8 mouse cellular contexts compared by ENCODE assay signal in genomic region chrX:95658600-95659084, GRCm38 (mm10). TPM values are rescaled to one million over a fixed set of nuclear protein-coding genes. Genes with fewer than 3 reads are reported as not detected.
DNase-seq lines count a peak whose midpoint lies in the region; ATAC-seq and TF ChIP-seq lines count a peak whose summit lies in the region.

No protein-coding gene starts in this region.

- H3K36me3 ChIP-seq in kidney, embryonic 14.5 days (ENCODE audit: control insufficient read depth, insufficient read depth, low read length), result no peaks in the 10 kb centered on the region
- no peaks in the 10 kb centered on the region for H3K36me3 ChIP-seq in forebrain, embryonic 10.5 days (replicated peaks)
- H3K36me3 ChIP-seq in intestine, postnatal 0 days (ENCODE audit: control insufficient read depth, insufficient read depth), result no peaks in the 10 kb centered on the region
- no peaks in the 10 kb centered on the region for H3K36me3 ChIP-seq in midbrain, embryonic 10.5 days

- no peak for DNase-seq in kidney, adult 9 months
- peak; percentile 3 for DNase-seq in NIH3T3 (ENCODE audit: low read depth)
- peak; percentile 14 for DNase-seq in forebrain, embryonic 10.5 days (ENCODE audit: extremely low spot score, low spot score)
- peak; percentile 11 for DNase-seq in midbrain, embryonic 10.5 days (ENCODE audit: low spot score)
- no peak for DNase-seq in natural killer cell, adult 2 months (ENCODE audit: low spot score in 2 of 2)
- no peak for DNase-seq in yolk sac, embryonic 10.5 days (ENCODE audit: low spot score)

- 35% methylated on average over 12 of the region's 12 CpGs for WGBS in kidney, embryonic 14.5 days
- 20% methylated on average over 12 of the region's 12 CpGs for WGBS in forebrain, embryonic 10.5 days
- WGBS in intestine, postnatal 0 days, result 30% methylated on average over 12 of the region's 12 CpGs
- WGBS in midbrain, embryonic 10.5 days, result 21% methylated on average over 12 of the region's 12 CpGs

- H3K4me3 ChIP-seq in kidney, embryonic 14.5 days (ENCODE audit: low read length), result peak overlapping the region; percentile 39
- peak overlapping the region; percentile 54 for H3K4me3 ChIP-seq in forebrain, embryonic 10.5 days
- peak overlapping the region; percentile 47 for H3K4me3 ChIP-seq in intestine, postnatal 0 days (ENCODE audit: low read depth, low read length)
- peak overlapping the region; percentile 54 for H3K4me3 ChIP-seq in midbrain, embryonic 10.5 days

- no peaks in the 10 kb centered on the region for H3K27me3 ChIP-seq in kidney, embryonic 14.5 days (ENCODE audit: control insufficient read depth, insufficient read depth, low read length)
- H3K27me3 ChIP-seq in forebrain, embryonic 10.5 days (ENCODE audit: poor library complexity, severe bottlenecking), result peaks cover 5% of the 10 kb centered on the region; the same call in 1 of the 2 replicates
- no peaks in the 10 kb centered on the region for H3K27me3 ChIP-seq in intestine, postnatal 0 days (replicated peaks; ENCODE audit: control insufficient read depth, insufficient read depth, low read length)
- H3K27me3 ChIP-seq in midbrain, embryonic 10.5 days (ENCODE audit: low read depth, poor library complexity, severe bottlenecking), result no peaks in the 10 kb centered on the region

- no peaks in the 10 kb centered on the region for H3K4me1 ChIP-seq in kidney, embryonic 14.5 days (ENCODE audit: control insufficient read depth, insufficient read depth, low read length)
- no peaks in the 10 kb centered on the region for H3K4me1 ChIP-seq in forebrain, embryonic 10.5 days
- no peaks in the 10 kb centered on the region for H3K4me1 ChIP-seq in intestine, postnatal 0 days (replicated peaks; ENCODE audit: control insufficient read depth, insufficient read depth, low read length)
- peaks cover 3% of the 10 kb centered on the region; the same call in 1 of the 2 replicates for H3K4me1 ChIP-seq in midbrain, embryonic 10.5 days

- H3K27ac ChIP-seq in kidney, embryonic 14.5 days (ENCODE audit: low read depth, low read length), result no peak overlapping the region
- H3K27ac ChIP-seq in forebrain, embryonic 10.5 days, result peak overlapping the region; percentile 82
- H3K27ac ChIP-seq in intestine, postnatal 0 days (ENCODE audit: low read depth, low read length), result no peak overlapping the region
- peak overlapping the region; percentile 77 for H3K27ac ChIP-seq in midbrain, embryonic 10.5 days (replicated peaks)

- no peaks in the 10 kb centered on the region for H3K9me3 ChIP-seq in kidney, embryonic 14.5 days (ENCODE audit: control insufficient read depth, low read length)
- no peaks in the 10 kb centered on the region for H3K9me3 ChIP-seq in forebrain, embryonic 10.5 days
- no peaks in the 10 kb centered on the region for H3K9me3 ChIP-seq in intestine, postnatal 0 days (ENCODE audit: control insufficient read depth)
- no peaks in the 10 kb centered on the region for H3K9me3 ChIP-seq in midbrain, embryonic 10.5 days (replicated peaks)

- TF ChIP-seq CTCF in intestine, postnatal 0 days (IDR thresholded peaks at IDR 0.05; ENCODE audit: low read depth), result no peak

- peak overlapping the region; percentile 2; the same call in 1 of the 2 replicates for H3K9ac ChIP-seq in kidney, embryonic 14.5 days (ENCODE audit: low read depth, low read length)
- H3K9ac ChIP-seq in intestine, postnatal 0 days (ENCODE audit: low read depth, low read length), result 0 out of 2 replicates have a peak overlapping the region, but pooled peaks have one; percentile 17

- peak; percentile 78 for ATAC-seq in kidney, embryonic 14.5 days (ENCODE audit: low FRiP score, low TSS enrichment)
- no peak for ATAC-seq in intestine, postnatal 0 days

- H3K4me2 ChIP-seq in kidney, embryonic 14.5 days (replicated peaks; ENCODE audit: low read depth, low read length), result peak overlapping the region; percentile 35
- peak overlapping the region; percentile 60 for H3K4me2 ChIP-seq in intestine, postnatal 0 days (replicated peaks; ENCODE audit: low read depth)

RNA-seq across cellular contexts. Expression of gene Zc4h2, which starts 0.3 kb away (rescaled TPM):
- 26.1 and 26.4 TPM in 2 replicates for polyA plus RNA-seq in kidney, embryonic 14.5 days (2014; fragmentation: Nextera tagmentation; extraction: Ambion mirVana)
- polyA plus RNA-seq in forebrain, embryonic 10.5 days (2016; fragmentation: Nextera tagmentation; extraction: Ambion mirVana), result 29.5 and 30.9 TPM in 2 replicates
- 5.2 and 5.5 TPM in 2 replicates for polyA plus RNA-seq in intestine, postnatal 0 days (2015; fragmentation: Nextera tagmentation; extraction: Ambion mirVana)
- 33.6 and 42.8 TPM in 2 replicates for polyA plus RNA-seq in midbrain, embryonic 10.5 days (2016; fragmentation: Nextera tagmentation; extraction: Ambion mirVana)

RNA-seq across cellular contexts. Expression of gene Zc3h12b, which starts 52.8 kb away (rescaled TPM):
- 2.9 and 3.5 TPM in 2 replicates for polyA plus RNA-seq in kidney, embryonic 14.5 days (2014; fragmentation: Nextera tagmentation; extraction: Ambion mirVana)
- 3.8 and 4.0 TPM in 2 replicates for polyA plus RNA-seq in forebrain, embryonic 10.5 days (2016; fragmentation: Nextera tagmentation; extraction: Ambion mirVana)
- 0.67 and 0.74 TPM in 2 replicates for polyA plus RNA-seq in intestine, postnatal 0 days (2015; fragmentation: Nextera tagmentation; extraction: Ambion mirVana)
- 3.0 and 3.3 TPM in 2 replicates for polyA plus RNA-seq in midbrain, embryonic 10.5 days (2016; fragmentation: Nextera tagmentation; extraction: Ambion mirVana)

Comparison
In these comparisons a context has a peak if more than half of its experiments do, and no peak if none do; other contexts are left out.
1. H3K27ac ChIP-seq: peak in forebrain, embryonic 10.5 days (single experiment) and midbrain, embryonic 10.5 days (single experiment); none in kidney, embryonic 14.5 days (single experiment) and intestine, postnatal 0 days (single experiment).
2. DNase-seq: peak in NIH3T3 (single experiment), forebrain, embryonic 10.5 days (single experiment) and midbrain, embryonic 10.5 days (single experiment); none in kidney, adult 9 months (single experiment), natural killer cell, adult 2 months (0 of 2) and yolk sac, embryonic 10.5 days (single experiment).
3. Peak in every context shown above with its lines, with median percentiles within 50 percentile points of each other: H3K4me3 ChIP-seq.